Mouse (Mus musculus): ENCODE measurements around the gene Cux1.

DNA sequence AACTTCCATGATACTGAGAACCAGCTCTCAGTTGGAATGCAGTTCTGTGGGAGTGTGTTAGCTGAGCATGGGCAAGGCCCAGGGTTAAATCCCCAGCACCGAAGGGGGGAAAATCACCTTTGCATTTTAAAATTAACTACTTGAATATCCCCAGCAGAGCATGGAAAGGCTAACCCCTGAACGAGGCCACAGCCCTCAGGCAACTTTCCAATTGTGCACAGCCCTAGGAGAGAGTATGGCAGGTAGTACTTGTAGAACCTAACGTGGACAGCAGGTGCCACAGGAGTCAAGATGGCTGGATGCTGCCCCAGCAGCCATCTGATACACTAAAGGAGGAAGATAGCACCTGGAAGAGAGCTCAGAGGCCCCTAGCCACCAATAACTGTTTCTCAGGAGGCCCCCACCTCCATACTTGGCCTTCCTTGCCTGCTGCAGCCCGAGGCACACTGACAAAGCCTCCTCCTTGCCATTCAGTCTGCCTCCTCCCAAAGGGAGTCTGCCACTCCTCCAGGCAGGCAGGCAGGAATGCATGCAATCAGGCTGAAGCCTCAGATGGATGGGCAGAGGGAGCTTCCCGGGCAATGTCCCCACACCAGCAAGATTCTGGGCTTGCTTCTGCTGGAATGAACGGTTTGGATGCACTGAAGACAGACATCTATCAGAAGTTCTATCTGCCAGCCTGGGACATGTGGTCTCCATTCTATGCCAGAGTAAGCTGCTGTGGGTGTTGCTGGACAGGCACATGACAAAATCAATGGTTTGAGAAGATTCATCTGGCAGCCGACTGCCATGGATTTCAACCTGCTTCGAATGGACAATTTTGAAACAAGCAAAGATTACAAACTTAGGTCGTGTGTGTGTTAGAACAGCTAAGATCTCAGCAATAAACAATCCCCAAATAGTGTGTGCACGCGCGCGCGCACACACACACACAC is 10.7 kb downstream of the Cux1 start:
- no peak for TF ChIP-seq CTCF (IDR thresholded peaks at IDR 0.05; ENCODE audit: low read depth, low read length)
- no peak for TF ChIP-seq POLR2A (IDR thresholded peaks at IDR 0.05; ENCODE audit: borderline replicate concordance, low read depth, low read length)
